Mouse (Mus musculus) frontal cortex, postnatal 10 days (tissue): ENCODE measurements around the gene Gm12569.

Experiments used
- DNase-seq, 2 experiments: peaks; one replicate each; pipeline ENCODE4 v3.0.0; 2022; ENCODE audit warnings: low spot score in 2 of 2, mixed read lengths in 1 of 2

Gene Gm12569

GRCm38 (mm10) chr11:51220308-51220707, at the start of gene Gm12569:
Gm12569 (plus strand) TSS chr11:51220473.
- no peak for DNase-seq

DNA sequence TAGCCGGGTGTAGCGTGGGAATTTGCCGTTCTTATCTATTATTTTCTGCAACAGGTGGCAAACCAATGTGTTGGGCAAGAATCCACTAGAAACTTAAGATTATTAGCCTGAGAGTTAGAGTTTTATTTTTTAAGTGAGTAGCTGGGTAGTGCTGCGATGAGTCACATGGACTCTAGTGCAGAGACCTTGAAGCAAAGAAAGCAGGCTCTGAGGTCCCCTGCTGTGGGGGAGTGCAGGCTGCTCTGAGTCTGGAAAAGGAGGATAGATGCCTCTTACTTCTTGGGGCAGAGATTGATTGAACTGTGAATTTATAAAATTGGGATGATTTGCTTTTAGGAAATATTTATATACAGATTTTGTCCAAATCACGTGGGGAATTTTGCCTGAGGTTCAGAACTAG, 17.5 kb upstream of the Gm12569 start:
- DNase-seq: no peak

GRCm38 (mm10) chr11:51207758-51208157, 12.5 kb upstream of the Gm12569 start:
- no peak for DNase-seq

DNA sequence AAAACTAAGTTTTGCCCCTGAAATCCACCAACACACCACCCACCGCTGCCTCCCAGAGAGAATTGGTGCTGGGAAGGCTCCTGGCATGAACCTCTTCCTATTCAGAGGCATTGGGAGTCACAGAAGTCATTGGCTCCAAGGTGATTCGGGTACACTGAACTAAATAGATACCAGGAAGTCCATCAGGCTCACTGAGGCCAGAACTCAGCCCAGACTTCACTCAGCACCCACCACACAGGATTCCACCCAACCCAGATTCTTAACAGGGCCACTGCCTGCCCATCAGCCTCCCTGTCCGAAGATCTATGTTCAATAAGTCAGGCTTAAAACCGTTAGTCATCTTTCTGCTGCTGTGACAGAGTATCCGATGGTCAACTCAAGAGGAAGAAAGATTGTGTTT, 8.8 kb upstream of the Gm12569 start:
- no peak for DNase-seq

DNA sequence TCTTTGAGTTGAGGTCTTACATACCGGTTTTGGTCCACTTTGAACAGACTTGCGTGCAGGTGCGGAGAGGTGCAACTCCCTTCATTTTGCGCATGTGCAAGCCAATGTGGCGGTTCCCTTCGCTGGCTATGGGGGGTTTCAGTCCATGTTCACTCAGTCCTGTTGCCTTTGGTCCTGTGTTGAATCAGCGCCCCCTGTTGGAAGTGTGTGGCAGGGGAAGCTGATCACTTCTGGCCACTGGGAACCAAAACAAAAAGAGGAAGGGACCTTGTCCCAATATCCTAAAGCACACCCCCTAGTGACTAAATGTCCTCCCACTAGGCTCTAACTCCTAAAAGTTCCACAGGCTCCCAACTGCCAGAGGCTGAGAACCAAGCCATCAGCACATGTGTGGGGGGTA, 6.3 kb upstream of the Gm12569 start:
- DNase-seq: no peak

DNA sequence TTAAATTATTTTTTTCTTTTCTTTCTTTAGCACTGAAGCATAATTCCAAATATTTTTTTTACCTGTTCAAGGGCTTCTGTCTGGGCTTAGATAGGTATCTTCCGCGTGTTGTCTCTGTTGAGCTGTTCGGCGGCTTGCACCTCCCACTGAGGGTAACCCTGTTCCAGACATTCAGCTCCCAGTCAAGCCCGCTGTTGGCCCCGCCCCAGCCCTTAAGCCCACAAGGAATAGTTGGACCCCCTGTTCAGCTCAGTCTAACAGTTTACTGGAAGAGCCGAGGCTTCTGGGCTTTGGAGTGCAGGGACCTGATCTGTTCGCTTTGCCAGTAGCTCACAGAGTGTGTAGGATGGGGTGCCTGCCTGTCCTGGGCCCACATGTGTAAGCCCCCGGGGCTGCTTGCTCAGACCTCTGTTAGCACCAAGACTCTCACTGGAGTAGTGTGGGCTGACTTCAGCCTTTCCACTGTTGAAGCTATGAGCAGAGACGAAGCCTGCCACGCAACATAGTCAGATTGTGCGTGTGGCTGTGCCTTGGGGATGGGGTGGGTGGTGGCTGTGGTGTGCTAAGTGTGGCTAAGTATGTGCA, 785 bp upstream of the Gm12569 start:
- DNase-seq: no peak

GRCm38 (mm10) chr11:51227104-51227503, 6.8 kb downstream of the Gm12569 start:
- DNase-seq: peak; percentile 7 to 47

DNA sequence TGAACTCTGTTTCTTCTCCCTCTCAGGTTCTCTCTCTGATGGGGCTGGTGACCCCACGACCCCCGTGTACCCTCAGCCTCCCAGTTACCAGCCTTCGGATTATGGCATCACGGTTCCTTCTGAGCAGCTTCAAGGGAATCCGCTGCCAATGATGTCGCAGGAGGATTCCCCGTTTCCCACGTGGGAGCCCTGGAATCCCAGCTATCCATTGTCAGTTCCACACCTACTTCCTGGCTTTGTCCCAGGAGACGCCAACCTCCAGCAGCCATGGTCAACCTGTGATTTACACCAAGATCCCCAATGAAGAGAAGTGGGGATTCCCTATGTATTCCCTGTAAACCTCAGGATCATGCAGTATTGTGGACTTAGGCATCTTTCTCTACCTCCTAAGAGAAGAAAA, 14.4 kb downstream of the Gm12569 start:
- DNase-seq: no peak

DNA sequence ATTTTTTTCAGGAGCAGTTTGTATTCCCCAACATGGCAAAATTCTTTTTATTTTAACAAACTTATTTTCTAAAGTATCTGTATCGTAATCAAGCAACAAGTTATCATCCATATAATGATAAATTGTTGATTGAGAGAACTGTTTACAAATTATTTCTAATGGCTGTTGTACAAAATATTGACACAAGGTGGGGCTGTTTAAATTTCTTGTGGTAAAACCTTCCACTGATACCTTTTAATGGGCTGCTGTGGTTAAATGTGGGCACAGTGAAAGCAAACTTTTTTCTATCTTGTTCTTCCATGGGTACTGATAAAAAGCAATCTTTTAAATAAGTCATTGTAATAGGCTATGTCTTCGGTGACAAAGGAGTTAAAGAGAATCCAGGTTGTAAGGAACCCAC, 22.6 kb downstream of the Gm12569 start:
- no peak for DNase-seq

DNA sequence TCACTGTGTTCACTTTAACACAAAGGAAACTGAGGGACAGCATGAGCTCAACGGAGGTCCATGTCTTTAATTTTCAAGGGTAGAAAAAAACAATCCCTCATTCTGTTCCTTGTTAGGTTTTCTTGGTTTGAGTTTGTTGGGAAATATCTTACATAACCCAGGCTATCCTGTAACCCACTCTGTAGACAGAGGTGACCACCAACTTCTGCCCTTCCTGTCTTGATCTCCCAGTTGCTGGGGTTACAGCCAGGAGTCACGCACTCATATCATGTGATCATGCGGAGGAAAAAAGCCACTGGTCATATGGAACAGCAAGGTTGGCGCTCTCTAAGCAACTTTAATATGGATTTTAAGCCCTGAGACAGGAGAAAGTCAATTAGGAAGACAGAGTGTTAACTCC, 36.7 kb downstream of the Gm12569 start:
- no peak for DNase-seq

- DNase-seq: no peak
These were observed 41.5 kb downstream of the Gm12569 start, which contains the start of gene Clk4 for GRCm38 (mm10) chr11:51261680-51262219. Clk4 (plus strand) TSS chr11:51261730.

- DNase-seq: peak; percentile 96 to 99
These were observed 42.3 kb downstream of the Gm12569 start, which contains the start of gene BC049762 for GRCm38 (mm10) chr11:51262342-51263285. BC049762 (minus strand) TSS chr11:51263046.

GRCm38 (mm10) chr11:51263286-51263831, 43.1 kb downstream of the Gm12569 start:
- no peak for DNase-seq

DNA sequence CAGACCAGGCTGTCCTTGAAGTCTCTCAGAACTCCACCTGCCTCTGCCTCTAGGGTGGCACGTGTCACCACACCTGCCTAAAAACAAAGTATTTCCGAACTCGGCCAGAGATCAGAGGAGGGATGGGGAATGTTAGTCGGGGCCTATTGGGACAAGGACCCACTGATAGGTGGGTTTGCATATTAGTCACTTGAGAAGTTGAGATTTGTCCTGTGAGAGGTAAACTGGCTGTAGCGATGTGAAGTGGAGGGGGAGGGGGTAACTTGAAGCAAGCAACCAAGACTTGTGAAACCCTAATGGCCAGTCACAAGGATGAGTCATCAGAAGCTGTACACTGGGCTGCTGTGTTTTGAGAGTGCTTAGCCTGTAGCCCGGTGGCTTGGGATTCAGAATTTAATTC, 44.1 kb downstream of the Gm12569 start:
- no peak for DNase-seq

DNA sequence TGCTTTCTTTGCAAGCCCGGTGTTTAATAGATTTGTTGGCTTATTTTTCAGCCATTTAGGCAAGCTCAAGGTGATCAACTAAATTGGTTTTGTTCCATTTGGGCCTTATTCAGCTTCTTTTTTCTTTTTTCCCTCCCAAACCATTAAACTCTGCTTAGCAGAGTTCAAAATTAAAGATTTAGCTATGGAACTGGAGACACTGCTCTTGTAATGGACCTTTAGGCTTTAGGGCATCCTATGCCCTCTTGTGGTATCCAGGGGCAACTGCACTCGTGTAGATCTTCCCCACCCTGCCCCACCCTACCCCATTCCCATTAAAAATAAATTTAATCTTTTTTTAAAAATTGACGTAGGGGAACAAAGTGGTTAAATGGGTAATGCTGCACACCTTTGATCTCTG, 45.1 kb downstream of the Gm12569 start:
- DNase-seq: no peak

- DNase-seq: no peak
These were observed 54.1 kb downstream of the Gm12569 start for GRCm38 (mm10) chr11:51274418-51274817.
